Mouse (Mus musculus) MEL (cell line): ENCODE measurements around the gene Mcm2. TPM values are rescaled to one million over a fixed set of nuclear protein-coding genes. Genes with fewer than 3 reads are reported as not detected.
A peak's percentile ranks its signal among the peaks of the same experiment; 100 is the strongest.

Experiments
- DNase-seq: peaks from one replicate; pipeline ENCODE4 v3.0.0; 2011; ENCODE audit warnings: low read depth, low spot score
- H3K27ac ChIP-seq: 2 replicates; pipeline ENCODE4 v1.5.1; 2012; ENCODE audit warnings: low read depth, mild to moderate bottlenecking, control low read depth, low read length, moderate library complexity; ENCODE audit not compliant: control insufficient read depth
- H3K27me3 ChIP-seq, 2 experiments: fragments of 150-350 bp in 1 of 2; sonication (generic) in 1 of 2; 2 replicates each; pipeline ENCODE4 v1.6.1; 2012; ENCODE audit warnings: low read length in 2 of 2, mild to moderate bottlenecking in 2 of 2, improper control_type of control experiment in 1 of 2, moderate library complexity in 1 of 2; ENCODE audit not compliant: insufficient read depth in 2 of 2, control insufficient read depth in 1 of 2
- H3K36me3 ChIP-seq, 2 experiments: 2 replicates each; pipeline ENCODE4 v1.6.1; 2012 to 2014; ENCODE audit warnings: low read length in 2 of 2, improper control_type of control experiment in 1 of 2, inconsistent platforms in 1 of 2, mild to moderate bottlenecking in 1 of 2; ENCODE audit not compliant: insufficient read depth in 2 of 2, control insufficient read depth in 1 of 2
- H3K4me1 ChIP-seq, 2 experiments: fragments of 150-350 bp in 1 of 2; sonication (generic) in 1 of 2; 2 replicates each; pipeline ENCODE4 v1.6.1; 2012; ENCODE audit warnings: low read length in 2 of 2, improper control_type of control experiment in 1 of 2, mild to moderate bottlenecking in 1 of 2; ENCODE audit not compliant: insufficient read depth in 2 of 2, control insufficient read depth in 1 of 2
- H3K4me3 ChIP-seq, 2 experiments: fragments of 150-350 bp in 1 of 2; sonication (generic) in 1 of 2; 2 replicates each; pipeline ENCODE4 v1.5.1; 2012; ENCODE audit warnings: low read depth in 2 of 2, low read length in 2 of 2, mild to moderate bottlenecking in 2 of 2, moderate library complexity in 2 of 2, control low read depth in 1 of 2, improper control_type of control experiment in 1 of 2; ENCODE audit not compliant: control insufficient read depth in 1 of 2, insufficient read depth in 1 of 2
- H3K79me2 ChIP-seq: 2 replicates; pipeline ENCODE4 v1.6.1; 2012; ENCODE audit warnings: mild to moderate bottlenecking, low read length, moderate library complexity; ENCODE audit not compliant: control insufficient read depth, poor library complexity, insufficient read depth
- H3K9ac ChIP-seq: 2 replicates; pipeline ENCODE4 v1.6.1; 2012; ENCODE audit warnings: low read depth, mild to moderate bottlenecking, control low read depth, low read length, moderate library complexity; ENCODE audit not compliant: control insufficient read depth, poor library complexity, severe bottlenecking
- H3K9me3 ChIP-seq: fragments of 150-350 bp; sonication (generic); replicated peaks from 2 replicates; pipeline ENCODE4 v1.6.1; 2012; ENCODE audit warnings: mild to moderate bottlenecking, low read length, improper control_type of control experiment, moderate library complexity; ENCODE audit not compliant: insufficient read depth
- BHLHE40 ChIP-seq: IDR thresholded peaks from 2 replicates; pipeline ENCODE4 v1.6.1; 2012; ENCODE audit warnings: low read depth, mild to moderate bottlenecking, inconsistent platforms, low read length, improper control_type of control experiment, borderline replicate concordance
- CHD1 ChIP-seq: IDR thresholded peaks from 2 replicates; pipeline ENCODE4 v1.6.1; 2012; ENCODE audit warnings: low read depth, mild to moderate bottlenecking, inconsistent platforms, low read length, improper control_type of control experiment
- CTCF ChIP-seq, 3 experiments: IDR thresholded peaks in 2 of 3; conservative IDR thresholded peaks in 1 of 3; 2 replicates each; pipeline ENCODE4 v1.5.1; 2011 to 2012; ENCODE audit warnings: low read length in 3 of 3, low read depth in 2 of 3, mild to moderate bottlenecking in 2 of 3, improper control_type of control experiment in 1 of 3, inconsistent platforms in 1 of 3, mixed read lengths in 1 of 3, moderate library complexity in 1 of 3; ENCODE audit not compliant: control insufficient read depth in 1 of 3, insufficient read depth in 1 of 3, poor library complexity in 1 of 3, severe bottlenecking in 1 of 3
- ELF1 ChIP-seq: IDR thresholded peaks from 2 replicates; pipeline ENCODE4 v1.6.1; 2014; ENCODE audit warnings: low read depth, mild to moderate bottlenecking, inconsistent platforms, low read length, improper control_type of control experiment, moderate library complexity
- EP300 ChIP-seq, 2 experiments: IDR thresholded peaks; 2 replicates each; pipeline ENCODE4 v1.6.1; 2011; ENCODE audit warnings: improper control_type of control experiment in 2 of 2, low read length in 2 of 2, low read depth in 1 of 2, mild to moderate bottlenecking in 1 of 2
- ETS1 ChIP-seq: IDR thresholded peaks from 2 replicates; pipeline ENCODE4 v1.6.1; 2012; ENCODE audit warnings: low read depth, mild to moderate bottlenecking, inconsistent platforms, low read length, improper control_type of control experiment, moderate library complexity
- GABPA ChIP-seq: IDR thresholded peaks from 2 replicates; pipeline ENCODE4 v1.6.1; 2012; ENCODE audit warnings: low read depth, mild to moderate bottlenecking, inconsistent platforms, low read length, improper control_type of control experiment, moderate library complexity
- GATA1 ChIP-seq: IDR thresholded peaks from 2 replicates; pipeline ENCODE4 v1.6.1; 2011; ENCODE audit warnings: low read depth, low read length, improper control_type of control experiment
- MAFK ChIP-seq: IDR thresholded peaks from 2 replicates; pipeline ENCODE4 v1.6.1; 2011; ENCODE audit warnings: low read depth, mild to moderate bottlenecking, low read length, improper control_type of control experiment, borderline replicate concordance
- MAX ChIP-seq: IDR thresholded peaks from 2 replicates; pipeline ENCODE4 v1.6.1; 2011; ENCODE audit warnings: low read length, improper control_type of control experiment
- MXI1 ChIP-seq: IDR thresholded peaks from 2 replicates; pipeline ENCODE4 v1.6.1; 2011; ENCODE audit warnings: mild to moderate bottlenecking, low read depth, low read length, improper control_type of control experiment
- MYB ChIP-seq: IDR thresholded peaks from 2 replicates; pipeline ENCODE4 v1.6.1; 2011; ENCODE audit warnings: mild to moderate bottlenecking, low read depth, low read length, improper control_type of control experiment
- MYC ChIP-seq: IDR thresholded peaks from 2 replicates; pipeline ENCODE4 v1.6.1; 2011; ENCODE audit warnings: low read depth, mild to moderate bottlenecking, low read length, improper control_type of control experiment, moderate library complexity
- NRF1 ChIP-seq: IDR thresholded peaks from 2 replicates; pipeline ENCODE4 v1.6.1; 2014; ENCODE audit warnings: low read depth, mild to moderate bottlenecking, inconsistent platforms, low read length, improper control_type of control experiment, moderate library complexity; ENCODE audit not compliant: poor library complexity, insufficient read depth, severe bottlenecking
- POLR2A ChIP-seq, 2 experiments: IDR thresholded peaks; 2 replicates each; pipeline ENCODE4 v1.6.1; 2011 to 2012; ENCODE audit warnings: low read length in 2 of 2, mild to moderate bottlenecking in 2 of 2, control low read depth in 1 of 2, improper control_type of control experiment in 1 of 2, low read depth in 1 of 2, moderate library complexity in 1 of 2; ENCODE audit not compliant: control insufficient read depth in 1 of 2, insufficient read depth in 1 of 2, poor library complexity in 1 of 2
- RCOR1 ChIP-seq: IDR thresholded peaks from 2 replicates; pipeline ENCODE4 v1.6.1; 2012; ENCODE audit warnings: low read depth, mild to moderate bottlenecking, inconsistent platforms, low read length, improper control_type of control experiment
- SIN3A ChIP-seq: IDR thresholded peaks from 2 replicates; pipeline ENCODE4 v1.6.1; 2012; ENCODE audit warnings: low read length, improper control_type of control experiment, inconsistent platforms
- SMC3 ChIP-seq: IDR thresholded peaks from 2 replicates; pipeline ENCODE4 v1.6.1; 2011; ENCODE audit warnings: low read depth, low read length, improper control_type of control experiment
- TAL1 ChIP-seq: IDR thresholded peaks from 2 replicates; pipeline ENCODE4 v1.6.1; 2012; ENCODE audit warnings: mild to moderate bottlenecking, inconsistent platforms, low read length, moderate library complexity, mixed read lengths
- TBP ChIP-seq: IDR thresholded peaks from 2 replicates; pipeline ENCODE4 v1.8.0; 2011; ENCODE audit warnings: low read depth, low read length, improper control_type of control experiment
- TCF12 ChIP-seq: IDR thresholded peaks from 2 replicates; pipeline ENCODE4 v1.6.1; 2014; ENCODE audit warnings: low read depth, mild to moderate bottlenecking, inconsistent platforms, low read length, improper control_type of control experiment, moderate library complexity
- USF1 ChIP-seq: IDR thresholded peaks from 2 replicates; pipeline ENCODE4 v1.6.1; 2014; ENCODE audit warnings: low read depth, mild to moderate bottlenecking, inconsistent platforms, low read length, improper control_type of control experiment, moderate library complexity
- ZC3H11A ChIP-seq: IDR thresholded peaks from 2 replicates; pipeline ENCODE4 v1.6.1; 2012; ENCODE audit warnings: low read depth, mild to moderate bottlenecking, inconsistent platforms, low read length, improper control_type of control experiment
- ZKSCAN1 ChIP-seq: IDR thresholded peaks from 2 replicates; pipeline ENCODE4 v1.6.1; 2012; ENCODE audit warnings: low read depth, mild to moderate bottlenecking, inconsistent platforms, low read length, improper control_type of control experiment, moderate library complexity
- polyA plus RNA-seq, 2 experiments: library from polyadenylated mRNA; stranded (reverse) in 1 of 2; unstranded in 1 of 2; fragments of >175 nt in 1 of 2; fragments of >200 nt in 1 of 2; gene quantifications; 2 replicates each; pipeline versions ENCODE4 v1.2.1 to v1.2.4; 2012; ENCODE audit warnings: low replicate concordance in 2 of 2, low read depth in 1 of 2; ENCODE audit not compliant: insufficient read length in 2 of 2, insufficient read depth in 1 of 2, missing spikeins in 1 of 2
- total RNA-seq: library from RNA; depleted of rRNA; stranded (reverse); fragments of 300-350 nt; gene quantifications from 2 replicates; pipeline ENCODE4 v1.2.3, GENCODE M21; 2012

Mcm2 gene
- total and polyA plus RNA-seq, 3 experiments, result 110 to 268 (median 242) TPM

DNA sequence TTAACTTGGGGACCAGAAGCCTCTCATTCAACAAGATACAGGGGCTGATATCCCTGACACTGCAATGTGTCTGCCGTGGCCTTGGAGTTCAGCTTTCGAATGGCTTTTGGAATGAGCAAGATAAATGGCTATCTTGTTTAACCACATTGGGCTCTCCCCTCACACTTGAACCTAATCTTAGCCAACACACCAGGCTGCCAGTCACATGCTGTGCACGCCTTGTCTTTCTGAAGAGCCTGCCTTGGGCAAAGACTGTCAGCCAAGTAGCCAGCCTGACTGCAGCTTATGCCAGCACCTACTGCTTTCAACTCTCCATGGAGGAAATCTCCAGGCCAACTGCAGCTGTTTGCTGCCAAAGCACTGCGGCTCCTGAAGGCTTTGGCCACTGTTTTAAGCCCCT is 16.9 kb upstream of the Mcm2 start:
- H3K27ac ChIP-seq, result peak overlapping the region; percentile 94
- no peak overlapping the region; a peak in 1 of 4 replicates for H3K4me3 ChIP-seq
- H3K4me1 ChIP-seq, result peaks cover 7 to 18% of the 10 kb centered on the region in 2 experiments; a peak in 3 of 4 replicates
- H3K9ac ChIP-seq, result peak overlapping the region; percentile 29
- no peaks in the 10 kb centered on the region for H3K27me3 ChIP-seq
- no peaks in the 10 kb centered on the region for H3K9me3 ChIP-seq
- peak; percentile 80 for TF ChIP-seq SIN3A
- TF ChIP-seq BHLHE40, result peak; percentile 99
- TF ChIP-seq USF1, result peak; percentile 88
- TF ChIP-seq TAL1, result peak; percentile 99
- peak; percentile 91 for TF ChIP-seq ETS1
- peak; percentile 67; the same call in 1 of the 2 replicates for TF ChIP-seq RCOR1
- TF ChIP-seq MAX, result peak; percentile 94
- no peak for TF ChIP-seq SMC3
- peak; percentile 99 for TF ChIP-seq TCF12
- no peak for TF ChIP-seq CHD1
- peak; percentile 69; the same call in 1 of the 2 replicates for TF ChIP-seq MAFK
- TF ChIP-seq TBP, result peak; percentile 48; the same call in 1 of the 2 replicates
- TF ChIP-seq EP300 (IDR thresholded peaks at IDR 0.05; ENCODE audit: low read depth in 1 of 2, low read length in 2 of 2), result peak; percentile 94 to 97
- no peak; a peak in 1 of 4 replicates for TF ChIP-seq POLR2A (IDR thresholded peaks at IDR 0.05; ENCODE audit: control insufficient read depth in 1 of 2, insufficient read depth in 1 of 2, low read depth in 1 of 2, low read length in 2 of 2, poor library complexity in 1 of 2)
- TF ChIP-seq GATA1, result peak; percentile 98
- TF ChIP-seq MXI1, result peak; percentile 90
- TF ChIP-seq GABPA, result no peak
- TF ChIP-seq MYC, result peak; percentile 93
- peak; percentile 94 for DNase-seq
- peaks cover 0 to 13% of the 10 kb centered on the region in 2 experiments; a peak in 2 of 4 replicates for H3K36me3 ChIP-seq
- no peaks in the 10 kb centered on the region for H3K79me2 ChIP-seq

DNA sequence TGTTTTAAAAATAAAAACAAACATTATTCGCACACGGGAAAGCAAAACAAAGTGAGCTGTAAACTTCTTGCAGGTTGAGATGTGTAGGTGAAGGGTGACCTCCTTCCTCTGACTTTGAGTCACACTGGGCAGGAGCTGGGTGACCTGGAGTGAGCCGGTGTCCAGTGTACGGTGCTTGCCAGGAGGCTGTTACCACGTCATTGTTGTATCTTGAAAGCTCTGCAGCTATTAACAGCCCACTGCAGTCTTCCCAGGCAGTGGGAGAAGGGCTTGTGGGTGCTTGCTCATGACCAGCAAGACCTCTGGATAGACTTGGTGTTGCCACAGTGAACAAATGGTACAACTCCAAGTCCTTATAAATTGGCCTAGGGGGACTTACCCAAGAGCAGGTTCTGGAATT is 16.2 kb upstream of the Mcm2 start:
- H3K27ac ChIP-seq, result peak overlapping the region; percentile 94
- H3K4me1 ChIP-seq, result peaks cover 7 to 18% of the 10 kb centered on the region in 2 experiments; a peak in 3 of 4 replicates
- no peak overlapping the region for H3K4me3 ChIP-seq

More for the DNA sequence above, 16.2 kb upstream of the Mcm2 start:
- Histone ChIP-seq H3K9ac (no peak overlapping the region), H3K9me3 (no peaks in the 10 kb centered on the region), H3K27me3 (no peaks in the 10 kb centered on the region), H3K79me2 (no peaks in the 10 kb centered on the region), H3K36me3 (peaks cover 0 to 13% of the 10 kb centered on the region in 2 experiments; a peak in 2 of 4 replicates)
- DNase-seq, result no peak
- no peak for TF ChIP-seq ELF1
- TF ChIP-seq NRF1, result no peak
- TF ChIP-seq SMC3, result no peak
- no peak for TF ChIP-seq USF1
- TF ChIP-seq POLR2A (IDR thresholded peaks at IDR 0.05; ENCODE audit: control insufficient read depth in 1 of 2, insufficient read depth in 1 of 2, low read depth in 1 of 2, low read length in 2 of 2, poor library complexity in 1 of 2), result no peak
- TF ChIP-seq MYB, result no peak
- TF ChIP-seq SIN3A, result no peak
- no peak for TF ChIP-seq MXI1
- TF ChIP-seq MYC, result no peak
- no peak for TF ChIP-seq ZKSCAN1
- no peak for TF ChIP-seq CTCF (IDR thresholded peaks at IDR 0.05 in 2 of 3, conservative IDR thresholded peaks at IDR 0.05 in 1 of 3; ENCODE audit: control insufficient read depth in 1 of 3, insufficient read depth in 1 of 3, low read depth in 2 of 3, low read length in 3 of 3, poor library complexity in 1 of 3, severe bottlenecking in 1 of 3)
- TF ChIP-seq ETS1, result no peak
- TF ChIP-seq ZC3H11A, result no peak
- TF ChIP-seq TBP, result no peak
